Mouse (Mus musculus) liver, adult 2 months (tissue): ENCODE data around the gene Cyp27b1.

Experiments used
- CTCF ChIP-seq: fragments of 200-500 bp; IDR thresholded peaks from 2 replicates; pipeline ENCODE4 v1.5.1; 2011; ENCODE audit warnings: low read depth, low read length, control low read depth
- POLR2A ChIP-seq: fragments of 200-500 bp; IDR thresholded peaks from 2 replicates; pipeline ENCODE4 v1.6.1; 2011; ENCODE audit warnings: low read length, control low read depth; ENCODE audit not compliant: insufficient read depth; ENCODE audit errors: extremely low read depth

DNA sequence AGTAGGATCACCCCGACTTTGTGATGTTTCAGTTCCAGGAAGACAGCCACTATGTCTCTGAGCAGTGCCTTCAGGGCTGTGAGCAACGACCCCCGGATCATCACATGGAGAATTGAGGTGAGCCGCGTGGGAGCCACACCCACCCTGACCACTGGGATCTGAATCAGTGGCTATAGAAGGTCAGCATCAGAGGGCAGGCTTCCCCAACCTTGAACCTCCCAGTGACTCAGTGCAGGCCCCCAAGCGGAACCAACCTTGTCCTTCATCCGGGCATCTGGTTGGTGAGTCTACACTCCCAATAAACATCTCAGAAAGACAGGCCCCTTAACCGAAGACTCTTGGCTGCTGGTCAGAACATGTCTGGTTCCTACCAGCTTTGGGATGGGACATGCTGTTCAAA, 44.7 kb upstream of the Cyp27b1 start:
- TF ChIP-seq CTCF (no peak), POLR2A (no peak)
